Mouse (Mus musculus): Measurements from ENCODE around the gene Itpr1. TPM values are rescaled to one million over a fixed set of nuclear protein-coding genes. Genes with fewer than 3 reads are reported as not detected.
"Not testable (repeated sequence)": the region's sequence is repeated elsewhere in the genome, so short reads cannot be mapped to it uniquely, and the experiment has no call there.

Gene Itpr1
- polyA plus RNA-seq, 1 experiment from 2014 or later = 9.1 TPM

GRCm38 (mm10) chr6:108549495-108549935, 336.6 kb downstream of the Itpr1 start:
- Histone ChIP-seq H3K4me2 (ENCODE audit: low read depth, low read length) (no peak overlapping the region), H3K9me3 (ENCODE audit: control insufficient read depth, low read length) (no peaks in the 10 kb centered on the region), H3K9ac (ENCODE audit: low read depth, low read length) (no peak overlapping the region), H3K4me1 (ENCODE audit: control insufficient read depth, insufficient read depth, low read length) (no peaks in the 10 kb centered on the region), H3K4me3 (ENCODE audit: low read depth, low read length) (no peak overlapping the region), H3K27me3 (replicated peaks; ENCODE audit: control insufficient read depth, insufficient read depth, low read length) (no peaks in the 10 kb centered on the region), H3K27ac (replicated peaks; ENCODE audit: low read depth, low read length) (no peak overlapping the region), H3K36me3 (ENCODE audit: control insufficient read depth, insufficient read depth, low read length) (no peaks in the 10 kb centered on the region)
- ATAC-seq (ENCODE audit: low read depth) (no peak), DNase-seq (ENCODE audit: low spot score) (no peak)
- WGBS = 77% methylated on average over 6 of the region's 6 CpGs

GRCm38 (mm10) chr6:108551725-108552620, 339.1 kb downstream of the Itpr1 start:
- Histone ChIP-seq H3K4me2 (ENCODE audit: low read depth, low read length) (no peak overlapping the region), H3K4me1 (ENCODE audit: control insufficient read depth, insufficient read depth, low read length) (no peaks in the 10 kb centered on the region), H3K27me3 (replicated peaks; ENCODE audit: control insufficient read depth, insufficient read depth, low read length) (no peaks in the 10 kb centered on the region), H3K9me3 (ENCODE audit: control insufficient read depth, low read length) (no peaks in the 10 kb centered on the region), H3K9ac (ENCODE audit: low read depth, low read length) (no peak overlapping the region), H3K4me3 (ENCODE audit: low read depth, low read length) (no peak overlapping the region), H3K27ac (replicated peaks; ENCODE audit: low read depth, low read length) (no peak overlapping the region), H3K36me3 (ENCODE audit: control insufficient read depth, insufficient read depth, low read length) (no peaks in the 10 kb centered on the region)
- DNase-seq (ENCODE audit: low spot score) (peak; percentile 14), ATAC-seq (ENCODE audit: low read depth) (no peak)
- WGBS = 84% methylated on average over 12 of the region's 12 CpGs

- Histone ChIP-seq H3K9ac (ENCODE audit: low read depth, low read length) (no peak overlapping the region), H3K4me2 (ENCODE audit: low read depth, low read length) (no peak overlapping the region), H3K4me3 (ENCODE audit: low read depth, low read length) (no peak overlapping the region), H3K9me3 (ENCODE audit: control insufficient read depth, low read length) (no peaks in the 10 kb centered on the region), H3K27ac (replicated peaks; ENCODE audit: low read depth, low read length) (no peak overlapping the region), H3K27me3 (replicated peaks; ENCODE audit: control insufficient read depth, insufficient read depth, low read length) (no peaks in the 10 kb centered on the region), H3K4me1 (ENCODE audit: control insufficient read depth, insufficient read depth, low read length) (no peaks in the 10 kb centered on the region), H3K36me3 (ENCODE audit: control insufficient read depth, insufficient read depth, low read length) (no peaks in the 10 kb centered on the region)
- no peak for ATAC-seq (ENCODE audit: low read depth)
- DNase-seq (ENCODE audit: low spot score) = no peak
- 82% methylated on average over 3 of the region's 3 CpGs for WGBS
Observed at GRCm38 (mm10) chr6:108553013-108553412, 340.1 kb downstream of the Itpr1 start.

GRCm38 (mm10) chr6:108553536-108553935, 340.6 kb downstream of the Itpr1 start:
- no peak overlapping the region for H3K4me3 ChIP-seq (ENCODE audit: low read depth, low read length)
- no peaks in the 10 kb centered on the region for H3K9me3 ChIP-seq (ENCODE audit: control insufficient read depth, low read length)
- 86% methylated on average over 4 of the region's 4 CpGs for WGBS
- no peaks in the 10 kb centered on the region for H3K36me3 ChIP-seq (ENCODE audit: control insufficient read depth, insufficient read depth, low read length)
- no peak overlapping the region for H3K27ac ChIP-seq (replicated peaks; ENCODE audit: low read depth, low read length)
- no peak overlapping the region for H3K9ac ChIP-seq (ENCODE audit: low read depth, low read length)
- no peak overlapping the region for H3K4me2 ChIP-seq (ENCODE audit: low read depth, low read length)
- DNase-seq (ENCODE audit: low spot score) = no peak
- ATAC-seq (ENCODE audit: low read depth) = no peak
- no peaks in the 10 kb centered on the region for H3K4me1 ChIP-seq (ENCODE audit: control insufficient read depth, insufficient read depth, low read length)
- no peaks in the 10 kb centered on the region for H3K27me3 ChIP-seq (replicated peaks; ENCODE audit: control insufficient read depth, insufficient read depth, low read length)

GRCm38 (mm10) chr6:108554389-108554788, 341.5 kb downstream of the Itpr1 start:
- no peak overlapping the region for H3K9ac ChIP-seq (ENCODE audit: low read depth, low read length)
- no peak overlapping the region for H3K4me2 ChIP-seq (ENCODE audit: low read depth, low read length)
- no peak overlapping the region for H3K4me3 ChIP-seq (ENCODE audit: low read depth, low read length)
- 92% methylated on average over 4 of the region's 4 CpGs for WGBS
- no peaks in the 10 kb centered on the region for H3K9me3 ChIP-seq (ENCODE audit: control insufficient read depth, low read length)
- no peaks in the 10 kb centered on the region for H3K4me1 ChIP-seq (ENCODE audit: control insufficient read depth, insufficient read depth, low read length)
- no peak for DNase-seq (ENCODE audit: low spot score)
- H3K27me3 ChIP-seq (replicated peaks; ENCODE audit: control insufficient read depth, insufficient read depth, low read length) = no peaks in the 10 kb centered on the region
- H3K27ac ChIP-seq (replicated peaks; ENCODE audit: low read depth, low read length) = no peak overlapping the region
- ATAC-seq (ENCODE audit: low read depth) = no peak
- H3K36me3 ChIP-seq (ENCODE audit: control insufficient read depth, insufficient read depth, low read length) = no peaks in the 10 kb centered on the region

- Histone ChIP-seq H3K36me3 (ENCODE audit: control insufficient read depth, insufficient read depth, low read length) (no peaks in the 10 kb centered on the region), H3K9me3 (ENCODE audit: control insufficient read depth, low read length) (no peaks in the 10 kb centered on the region), H3K9ac (ENCODE audit: low read depth, low read length) (no peak overlapping the region), H3K4me1 (ENCODE audit: control insufficient read depth, insufficient read depth, low read length) (no peaks in the 10 kb centered on the region), H3K4me2 (ENCODE audit: low read depth, low read length) (no peak overlapping the region), H3K27me3 (replicated peaks; ENCODE audit: control insufficient read depth, insufficient read depth, low read length) (no peaks in the 10 kb centered on the region), H3K4me3 (ENCODE audit: low read depth, low read length) (no peak overlapping the region), H3K27ac (replicated peaks; ENCODE audit: low read depth, low read length) (no peak overlapping the region)
- DNase-seq (ENCODE audit: low spot score) (no peak), ATAC-seq (ENCODE audit: low read depth) (no peak)
- WGBS = 82% methylated on average over 5 of the region's 5 CpGs
Observed at GRCm38 (mm10) chr6:108554878-108555277, 342.0 kb downstream of the Itpr1 start.

- Histone ChIP-seq H3K27me3 (replicated peaks; ENCODE audit: control insufficient read depth, insufficient read depth, low read length) (no peaks in the 10 kb centered on the region), H3K4me3 (ENCODE audit: low read depth, low read length) (no peak overlapping the region), H3K9me3 (ENCODE audit: control insufficient read depth, low read length) (no peaks in the 10 kb centered on the region), H3K27ac (replicated peaks; ENCODE audit: low read depth, low read length) (no peak overlapping the region), H3K36me3 (ENCODE audit: control insufficient read depth, insufficient read depth, low read length) (no peaks in the 10 kb centered on the region), H3K4me2 (ENCODE audit: low read depth, low read length) (no peak overlapping the region), H3K9ac (ENCODE audit: low read depth, low read length) (no peak overlapping the region), H3K4me1 (ENCODE audit: control insufficient read depth, insufficient read depth, low read length) (no peaks in the 10 kb centered on the region)
- no peak for DNase-seq (ENCODE audit: low spot score)
- no peak for ATAC-seq (ENCODE audit: low read depth)
- 81% methylated on average over 4 of the region's 4 CpGs for WGBS
Observed at GRCm38 (mm10) chr6:108557576-108558322, 344.9 kb downstream of the Itpr1 start.

GRCm38 (mm10) chr6:108559226-108559625, 346.3 kb downstream of the Itpr1 start:
- not testable (repeated sequence) for H3K4me2 ChIP-seq (ENCODE audit: low read depth, low read length); ATAC-seq (ENCODE audit: low read depth); H3K9me3 ChIP-seq (ENCODE audit: control insufficient read depth, low read length); H3K4me3 ChIP-seq (ENCODE audit: low read depth, low read length); H3K27me3 ChIP-seq (replicated peaks; ENCODE audit: control insufficient read depth, insufficient read depth, low read length); H3K4me1 ChIP-seq (ENCODE audit: control insufficient read depth, insufficient read depth, low read length); DNase-seq (ENCODE audit: low spot score); H3K36me3 ChIP-seq (ENCODE audit: control insufficient read depth, insufficient read depth, low read length); H3K9ac ChIP-seq (ENCODE audit: low read depth, low read length); H3K27ac ChIP-seq (replicated peaks; ENCODE audit: low read depth, low read length)
- WGBS = 91% methylated on average over 4 of the region's 4 CpGs
